Mouse (Mus musculus): Measurements from ENCODE around the gene Wbp1l.

- TF ChIP-seq GATA1 (IDR thresholded peaks at IDR 0.05; ENCODE audit: low read length), result no peak
- TF ChIP-seq TAL1 (IDR thresholded peaks at IDR 0.05; ENCODE audit: low read length), result no peak
These were observed 63.3 kb downstream of the Wbp1l start for GRCm38 (mm10) chr19:46662214-46662613.
